Mouse (Mus musculus): ENCODE measurements around the gene Ank2. TPM values are rescaled to one million over a fixed set of nuclear protein-coding genes. Genes with fewer than 3 reads are reported as not detected.

Gene Ank2
- polyA plus RNA-seq, 1 experiment from 2014 or later: 30.8 TPM

GRCm38 (mm10) chr3:127003946-127004345 is 495.2 kb downstream of the Ank2 start:
- 87% methylated on average over 11 of the region's 11 CpGs for WGBS (ENCODE audit: insufficient replicate concordance)
- H3K9me3 ChIP-seq (replicated peaks; ENCODE audit: control insufficient read depth, low read length): no peaks in the 10 kb centered on the region
- H3K4me2 ChIP-seq: no peak overlapping the region
- no peak overlapping the region for H3K27ac ChIP-seq (ENCODE audit: low read depth, low read length)
- ATAC-seq (replicated peaks; ENCODE audit: insufficient number of reproducible peaks, low FRiP score, low TSS enrichment): no peak
- H3K27me3 ChIP-seq (ENCODE audit: control insufficient read depth, insufficient read depth, low read length): no peaks in the 10 kb centered on the region
- H3K9ac ChIP-seq (ENCODE audit: low read depth, low read length): no peak overlapping the region
- no peak overlapping the region for H3K4me3 ChIP-seq (ENCODE audit: low read depth, low read length)
- H3K4me1 ChIP-seq (ENCODE audit: control insufficient read depth, insufficient read depth, low read length): no peaks in the 10 kb centered on the region
- 0 out of 2 replicates have a peak, but pooled peaks cover 2% of the 10 kb centered on the region for H3K36me3 ChIP-seq (ENCODE audit: control insufficient read depth, insufficient read depth, low read length)

- ATAC-seq (replicated peaks; ENCODE audit: insufficient number of reproducible peaks, low FRiP score, low TSS enrichment): no peak
- Histone ChIP-seq H3K9ac (ENCODE audit: low read depth, low read length) (no peak overlapping the region), H3K27me3 (ENCODE audit: control insufficient read depth, insufficient read depth, low read length) (no peaks in the 10 kb centered on the region), H3K4me3 (ENCODE audit: low read depth, low read length) (peak overlapping the region; percentile 29), H3K9me3 (replicated peaks; ENCODE audit: control insufficient read depth, low read length) (no peaks in the 10 kb centered on the region), H3K4me1 (ENCODE audit: control insufficient read depth, insufficient read depth, low read length) (peaks cover 7% of the 10 kb centered on the region; the same call in 1 of the 2 replicates), H3K27ac (ENCODE audit: low read depth, low read length) (no peak overlapping the region), H3K36me3 (ENCODE audit: control insufficient read depth, insufficient read depth, low read length) (no peaks in the 10 kb centered on the region), H3K4me2 (peak overlapping the region; percentile 62)
- WGBS (ENCODE audit: insufficient replicate concordance): 11% methylated on average over 7 of the region's 8 CpGs
Observed at GRCm38 (mm10) chr3:126998742-126999112, 500.4 kb downstream of the Ank2 start.

GRCm38 (mm10) chr3:126998008-126998741 is 501.0 kb downstream of the Ank2 start:
- no peaks in the 10 kb centered on the region for H3K9me3 ChIP-seq (replicated peaks; ENCODE audit: control insufficient read depth, low read length)
- no peaks in the 10 kb centered on the region for H3K36me3 ChIP-seq (ENCODE audit: control insufficient read depth, insufficient read depth, low read length)
- no peaks in the 10 kb centered on the region for H3K27me3 ChIP-seq (ENCODE audit: control insufficient read depth, insufficient read depth, low read length)
- no peak overlapping the region for H3K27ac ChIP-seq (ENCODE audit: low read depth, low read length)
- peak overlapping the region; percentile 33 for H3K4me3 ChIP-seq (ENCODE audit: low read depth, low read length)
- peaks cover 7% of the 10 kb centered on the region; the same call in 1 of the 2 replicates for H3K4me1 ChIP-seq (ENCODE audit: control insufficient read depth, insufficient read depth, low read length)
- WGBS (ENCODE audit: insufficient replicate concordance): 12% methylated on average over 12 of the region's 12 CpGs
- ATAC-seq (replicated peaks; ENCODE audit: insufficient number of reproducible peaks, low FRiP score, low TSS enrichment): no peak
- peak overlapping the region; percentile 62 for H3K4me2 ChIP-seq
- peak overlapping the region; percentile 34; the same call in 1 of the 2 replicates for H3K9ac ChIP-seq (ENCODE audit: low read depth, low read length)

GRCm38 (mm10) chr3:126997391-126998007 is 501.7 kb downstream of the Ank2 start:
- H3K36me3 ChIP-seq (ENCODE audit: control insufficient read depth, insufficient read depth, low read length): no peaks in the 10 kb centered on the region
- H3K9me3 ChIP-seq (replicated peaks; ENCODE audit: control insufficient read depth, low read length): no peaks in the 10 kb centered on the region
- H3K4me2 ChIP-seq: peak overlapping the region; percentile 62
- H3K4me1 ChIP-seq (ENCODE audit: control insufficient read depth, insufficient read depth, low read length): peaks cover 7% of the 10 kb centered on the region; the same call in 1 of the 2 replicates
- no peak for ATAC-seq (replicated peaks; ENCODE audit: insufficient number of reproducible peaks, low FRiP score, low TSS enrichment)
- H3K27me3 ChIP-seq (ENCODE audit: control insufficient read depth, insufficient read depth, low read length): no peaks in the 10 kb centered on the region
- 12% methylated on average over 17 of the region's 17 CpGs for WGBS (ENCODE audit: insufficient replicate concordance)
- peak overlapping the region; percentile 33 for H3K4me3 ChIP-seq (ENCODE audit: low read depth, low read length)
- no peak overlapping the region for H3K9ac ChIP-seq (ENCODE audit: low read depth, low read length)
- no peak overlapping the region for H3K27ac ChIP-seq (ENCODE audit: low read depth, low read length)

GRCm38 (mm10) chr3:126996721-126997120 is 502.4 kb downstream of the Ank2 start:
- H3K27me3 ChIP-seq (ENCODE audit: control insufficient read depth, insufficient read depth, low read length): no peaks in the 10 kb centered on the region
- ATAC-seq (replicated peaks; ENCODE audit: insufficient number of reproducible peaks, low FRiP score, low TSS enrichment): no peak
- no peaks in the 10 kb centered on the region for H3K36me3 ChIP-seq (ENCODE audit: control insufficient read depth, insufficient read depth, low read length)
- H3K4me3 ChIP-seq (ENCODE audit: low read depth, low read length): no peak overlapping the region
- H3K4me2 ChIP-seq: no peak overlapping the region
- H3K27ac ChIP-seq (ENCODE audit: low read depth, low read length): no peak overlapping the region
- 84% methylated on average over 8 of the region's 8 CpGs for WGBS (ENCODE audit: insufficient replicate concordance)
- H3K9me3 ChIP-seq (replicated peaks; ENCODE audit: control insufficient read depth, low read length): no peaks in the 10 kb centered on the region
- peaks cover 7% of the 10 kb centered on the region; the same call in 1 of the 2 replicates for H3K4me1 ChIP-seq (ENCODE audit: control insufficient read depth, insufficient read depth, low read length)
- H3K9ac ChIP-seq (ENCODE audit: low read depth, low read length): no peak overlapping the region

- Histone ChIP-seq H3K36me3 (ENCODE audit: control insufficient read depth, insufficient read depth, low read length) (no peaks in the 10 kb centered on the region), H3K4me1 (ENCODE audit: control insufficient read depth, insufficient read depth, low read length) (peaks cover 7% of the 10 kb centered on the region; the same call in 1 of the 2 replicates), H3K9me3 (replicated peaks; ENCODE audit: control insufficient read depth, low read length) (no peaks in the 10 kb centered on the region), H3K4me3 (ENCODE audit: low read depth, low read length) (no peak overlapping the region), H3K9ac (ENCODE audit: low read depth, low read length) (no peak overlapping the region), H3K4me2 (no peak overlapping the region), H3K27ac (ENCODE audit: low read depth, low read length) (no peak overlapping the region), H3K27me3 (ENCODE audit: control insufficient read depth, insufficient read depth, low read length) (no peaks in the 10 kb centered on the region)
- WGBS (ENCODE audit: insufficient replicate concordance): 70% methylated on average over 4 of the region's 4 CpGs
- no peak for ATAC-seq (replicated peaks; ENCODE audit: insufficient number of reproducible peaks, low FRiP score, low TSS enrichment)
Observed at GRCm38 (mm10) chr3:126995970-126996369, 503.2 kb downstream of the Ank2 start.

- WGBS (ENCODE audit: insufficient replicate concordance): 76% methylated on average over 7 of the region's 7 CpGs
- no peak overlapping the region for H3K4me3 ChIP-seq (ENCODE audit: low read depth, low read length)
- ATAC-seq (replicated peaks; ENCODE audit: insufficient number of reproducible peaks, low FRiP score, low TSS enrichment): no peak
Observed at GRCm38 (mm10) chr3:126994149-126994548, 505.0 kb downstream of the Ank2 start.

GRCm38 (mm10) chr3:126989936-126990335 is 509.2 kb downstream of the Ank2 start:
- Histone ChIP-seq H3K9me3 (replicated peaks; ENCODE audit: control insufficient read depth, low read length) (no peaks in the 10 kb centered on the region), H3K27me3 (ENCODE audit: control insufficient read depth, insufficient read depth, low read length) (no peaks in the 10 kb centered on the region), H3K4me1 (ENCODE audit: control insufficient read depth, insufficient read depth, low read length) (no peaks in the 10 kb centered on the region), H3K27ac (ENCODE audit: low read depth, low read length) (no peak overlapping the region), H3K36me3 (ENCODE audit: control insufficient read depth, insufficient read depth, low read length) (no peaks in the 10 kb centered on the region), H3K4me3 (ENCODE audit: low read depth, low read length) (no peak overlapping the region), H3K9ac (ENCODE audit: low read depth, low read length) (no peak overlapping the region), H3K4me2 (no peak overlapping the region)
- ATAC-seq (replicated peaks; ENCODE audit: insufficient number of reproducible peaks, low FRiP score, low TSS enrichment): no peak
- 81% methylated on average over 3 of the region's 3 CpGs for WGBS (ENCODE audit: insufficient replicate concordance)

More at GRCm38 (mm10) chr3:126994149-126994548, 505.0 kb downstream of the Ank2 start:
- no peak overlapping the region for H3K9ac ChIP-seq (ENCODE audit: low read depth, low read length)
- H3K36me3 ChIP-seq (ENCODE audit: control insufficient read depth, insufficient read depth, low read length): no peaks in the 10 kb centered on the region
- H3K27me3 ChIP-seq (ENCODE audit: control insufficient read depth, insufficient read depth, low read length): no peaks in the 10 kb centered on the region
- peaks cover 7% of the 10 kb centered on the region; the same call in 1 of the 2 replicates for H3K4me1 ChIP-seq (ENCODE audit: control insufficient read depth, insufficient read depth, low read length)
- H3K4me2 ChIP-seq: no peak overlapping the region
- no peak overlapping the region for H3K27ac ChIP-seq (ENCODE audit: low read depth, low read length)
- no peaks in the 10 kb centered on the region for H3K9me3 ChIP-seq (replicated peaks; ENCODE audit: control insufficient read depth, low read length)

Data from heart, embryonic 11.5 days (tissue).